Mouse (Mus musculus) liver, postnatal 0 days (tissue): ENCODE data around the gene Mfsd10. TPM values are rescaled to one million over a fixed set of nuclear protein-coding genes. Genes with fewer than 3 reads are reported as not detected.

Source experiments
- ATAC-seq: fragments of 200-750 bp; cut with Nextera tagmentation; 2 replicates; pipeline ENCODE4 v1.8.0; 2017; ENCODE audit warnings: mild to moderate bottlenecking, moderate library complexity
- DNase-seq: peaks from one replicate; pipeline ENCODE4 v3.0.0-alpha.2; 2016
- H3K27ac ChIP-seq: fragments of 300-500 bp; sonication (generic); 2 replicates; pipeline ENCODE4 v1.5.1; 2014; ENCODE audit warnings: antibody characterized with exemption, moderate library complexity, mild to moderate bottlenecking, low read depth
- H3K27me3 ChIP-seq: fragments of 300-500 bp; sonication (generic); 2 replicates; pipeline ENCODE4 v1.6.1; 2014; ENCODE audit warnings: low read length, control low read depth, mixed read lengths; ENCODE audit not compliant: insufficient read depth
- H3K36me3 ChIP-seq: fragments of 300-500 bp; sonication (generic); replicated peaks from 2 replicates; pipeline ENCODE4 v1.6.1; 2014; ENCODE audit warnings: mild to moderate bottlenecking, control low read depth, low read length, moderate library complexity, mixed read lengths; ENCODE audit not compliant: insufficient read depth
- H3K4me1 ChIP-seq: fragments of 300-500 bp; sonication (generic); 2 replicates; pipeline ENCODE4 v1.6.1; 2014; ENCODE audit warnings: antibody characterized with exemption, mild to moderate bottlenecking, control low read depth; ENCODE audit not compliant: insufficient read depth
- H3K4me2 ChIP-seq: fragments of 300-500 bp; sonication (generic); 2 replicates; pipeline ENCODE4 v1.6.1; 2014; ENCODE audit warnings: low read depth, mild to moderate bottlenecking, low read length, moderate library complexity, mixed read lengths
- H3K4me3 ChIP-seq: fragments of 300-500 bp; sonication (generic); 2 replicates; pipeline ENCODE4 v1.5.1; 2014; ENCODE audit warnings: low read depth, low read length
- H3K9ac ChIP-seq: fragments of 300-500 bp; sonication (generic); replicated peaks from 2 replicates; pipeline ENCODE4 v1.6.1; 2014; ENCODE audit warnings: mild to moderate bottlenecking, moderate library complexity
- H3K9me3 ChIP-seq: fragments of 300-500 bp; sonication (generic); 2 replicates; pipeline ENCODE4 v1.6.1; 2016; ENCODE audit warnings: mild to moderate bottlenecking, control low read depth, low read length, mixed read lengths
- CTCF ChIP-seq: sonication (generic); IDR thresholded peaks from 2 replicates; pipeline ENCODE4 v1.5.1; 2016; ENCODE audit warnings: antibody characterized with exemption, low read depth
- EP300 ChIP-seq: IDR thresholded peaks from 2 replicates; pipeline ENCODE4 v1.6.1; 2016; ENCODE audit warnings: antibody characterized with exemption, low read depth, mild to moderate bottlenecking
- WGBS: fragments of 180-500 bp; shearing (Covaris S2); extraction: QIAGEN DNeasy Blood & Tissue Kit; methylation state at CpG from one replicate; pipeline ENCODE4 v1.1.7; 2014; ENCODE audit not compliant: insufficient replicate concordance; 5-methylcytosine and 5-hydroxymethylcytosine counted together
- polyA plus RNA-seq: library from polyadenylated mRNA; unstranded; fragments of >200 nt; fragmentation: Nextera tagmentation; extraction: Ambion mirVana; gene quantifications from 2 replicates; pipeline ENCODE4 v1.2.1, GENCODE M21; 2015

The Mfsd10 gene
- polyA plus RNA-seq, 1 experiment from 2014 or later, result 31.1 TPM

- peaks cover 4% of the 10 kb centered on the region for H3K36me3 ChIP-seq
- H3K4me1 ChIP-seq, result no peaks in the 10 kb centered on the region
- no peak overlapping the region for H3K27ac ChIP-seq
- no peaks in the 10 kb centered on the region for H3K27me3 ChIP-seq
- DNase-seq, result no peak
- WGBS, result 88% methylated on average over 5 of the region's 5 CpGs
- H3K4me2 ChIP-seq, result no peak overlapping the region
- TF ChIP-seq EP300 (no peak), CTCF (no peak)
- H3K9me3 ChIP-seq, result no peaks in the 10 kb centered on the region
- H3K4me3 ChIP-seq, result no peak overlapping the region
- H3K9ac ChIP-seq, result no peak overlapping the region
- ATAC-seq, result no peak
Measured at GRCm38 (mm10) chr5:34591388-34592004, 45.5 kb downstream of the Mfsd10 start.

- no peak for ATAC-seq
- no peaks in the 10 kb centered on the region for H3K4me1 ChIP-seq
- no peak overlapping the region for H3K4me3 ChIP-seq
- no peaks in the 10 kb centered on the region for H3K27me3 ChIP-seq
- H3K36me3 ChIP-seq, result peaks cover 4% of the 10 kb centered on the region
- no peak overlapping the region for H3K4me2 ChIP-seq
- H3K9me3 ChIP-seq, result no peaks in the 10 kb centered on the region
- 86% methylated on average over 4 of the region's 4 CpGs for WGBS
- no peak for DNase-seq
- no peak overlapping the region for H3K27ac ChIP-seq
- no peak overlapping the region for H3K9ac ChIP-seq
- TF ChIP-seq CTCF (no peak), EP300 (no peak)
Measured at GRCm38 (mm10) chr5:34590702-34591101, 46.3 kb downstream of the Mfsd10 start.

GRCm38 (mm10) chr5:34590059-34590458, 47.0 kb downstream of the Mfsd10 start:
- no peak overlapping the region for H3K9ac ChIP-seq
- H3K4me2 ChIP-seq, result no peak overlapping the region
- H3K36me3 ChIP-seq, result peaks cover 4% of the 10 kb centered on the region
- no peak for TF ChIP-seq CTCF
- TF ChIP-seq EP300, result no peak
- H3K9me3 ChIP-seq, result no peaks in the 10 kb centered on the region
- no peaks in the 10 kb centered on the region for H3K4me1 ChIP-seq
- H3K4me3 ChIP-seq, result no peak overlapping the region
- no peak overlapping the region for H3K27ac ChIP-seq
- no peaks in the 10 kb centered on the region for H3K27me3 ChIP-seq
- DNase-seq (no peak), ATAC-seq (no peak)
- WGBS, result 63% methylated on average over 5 of the region's 5 CpGs

GRCm38 (mm10) chr5:34587881-34588280, 49.1 kb downstream of the Mfsd10 start:
- WGBS, result 88% methylated on average over 5 of the region's 5 CpGs
- no peak for TF ChIP-seq CTCF
- TF ChIP-seq EP300, result no peak
- no peak for ATAC-seq
- H3K27me3 ChIP-seq, result no peaks in the 10 kb centered on the region
- no peaks in the 10 kb centered on the region for H3K9me3 ChIP-seq
- peaks cover 3% of the 10 kb centered on the region for H3K36me3 ChIP-seq
- H3K4me2 ChIP-seq, result no peak overlapping the region
- DNase-seq, result no peak
- no peak overlapping the region for H3K4me3 ChIP-seq
- H3K27ac ChIP-seq, result no peak overlapping the region
- H3K9ac ChIP-seq, result no peak overlapping the region
- H3K4me1 ChIP-seq, result peaks cover 16% of the 10 kb centered on the region

DNA sequence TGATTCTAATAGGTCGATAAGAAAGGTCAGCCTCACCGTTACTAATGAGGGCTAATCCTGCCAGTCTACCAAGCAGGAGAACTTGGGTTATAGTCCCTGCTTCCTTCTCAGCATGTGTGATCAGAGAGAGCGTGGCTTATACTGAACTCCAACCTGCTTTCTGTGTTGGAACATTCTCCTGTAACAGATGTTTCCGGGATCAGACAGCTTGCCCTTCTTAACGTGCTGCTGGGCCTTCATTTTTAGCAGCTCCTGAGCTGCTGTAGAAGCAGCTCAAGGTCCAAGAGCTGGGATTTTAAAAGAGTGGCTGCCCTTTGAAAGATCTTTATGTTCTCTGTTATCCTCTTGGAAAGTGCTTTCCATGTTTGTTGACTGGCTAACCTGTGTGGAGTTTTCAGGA, 51.8 kb downstream of the Mfsd10 start:
- TF ChIP-seq CTCF, result no peak
- no peak for TF ChIP-seq EP300
- Histone ChIP-seq H3K9ac (no peak overlapping the region), H3K4me3 (no peak overlapping the region), H3K27ac (no peak overlapping the region), H3K9me3 (no peaks in the 10 kb centered on the region), H3K4me1 (peaks cover 24% of the 10 kb centered on the region), H3K27me3 (no peaks in the 10 kb centered on the region), H3K4me2 (no peak overlapping the region), H3K36me3 (peaks cover 3% of the 10 kb centered on the region)
- no peak for DNase-seq
- ATAC-seq, result no peak
- WGBS, result 80% methylated on average over 5 of the region's 5 CpGs

Other genes starting within 250 kb of the Mfsd10 start
- 5.3 and 5.5 TPM in 2 replicates for gene Tnip2, start 123.2 kb downstream of the Mfsd10 start, polyA plus RNA-seq
- 7.7 and 9.8 TPM in 2 replicates for gene Sh3bp2, start 111.4 kb downstream of the Mfsd10 start, polyA plus RNA-seq
- 52.0 and 54.8 TPM in 2 replicates for gene Add1, start 63.5 kb downstream of the Mfsd10 start, polyA plus RNA-seq
- gene Nop14, start 22.9 kb upstream of the Mfsd10 start, polyA plus RNA-seq, result 8.7 and 9.2 TPM in 2 replicates
- 0.34 and 0.40 TPM in 2 replicates for gene Grk4, start 23.2 kb upstream of the Mfsd10 start, polyA plus RNA-seq
- 1.9 and 2.3 TPM in 2 replicates for gene Htt, start 124.5 kb upstream of the Mfsd10 start, polyA plus RNA-seq